Mouse (Mus musculus): Measurements from ENCODE around the gene Kat8. TPM values are rescaled to one million over a fixed set of nuclear protein-coding genes. Genes with fewer than 3 reads are reported as not detected.

Gene Kat8
- polyA plus RNA-seq, 1 experiment from 2014 or later: 42.1 TPM

GRCm38 (mm10) chr7:127925252-127925651 lies 12.9 kb downstream of the Kat8 start:
- no peak overlapping the region for H3K27ac ChIP-seq (ENCODE audit: low read depth, low read length)
- H3K36me3 ChIP-seq (ENCODE audit: control insufficient read depth, insufficient read depth, low read length): peaks cover 4% of the 10 kb centered on the region
- H3K9me3 ChIP-seq (ENCODE audit: control insufficient read depth, low read length): no peaks in the 10 kb centered on the region
- no peak for ATAC-seq
- no peak overlapping the region for H3K4me3 ChIP-seq (ENCODE audit: low read length)
- no peaks in the 10 kb centered on the region for H3K4me1 ChIP-seq (ENCODE audit: control insufficient read depth, insufficient read depth, low read depth, low read length)
- WGBS: 65% methylated on average over 5 of the region's 5 CpGs
- H3K9ac ChIP-seq (ENCODE audit: low read depth, low read length): no peak overlapping the region
- H3K27me3 ChIP-seq (replicated peaks; ENCODE audit: control insufficient read depth, insufficient read depth, low read length): peaks cover 7% of the 10 kb centered on the region
- H3K4me2 ChIP-seq (ENCODE audit: low read length): no peak overlapping the region

- ATAC-seq: no peak
- no peaks in the 10 kb centered on the region for H3K4me1 ChIP-seq (ENCODE audit: control insufficient read depth, insufficient read depth, low read depth, low read length)
- H3K27me3 ChIP-seq (replicated peaks; ENCODE audit: control insufficient read depth, insufficient read depth, low read length): peaks cover 10% of the 10 kb centered on the region
- H3K4me3 ChIP-seq (ENCODE audit: low read length): no peak overlapping the region
- H3K27ac ChIP-seq (ENCODE audit: low read depth, low read length): no peak overlapping the region
- peaks cover 4% of the 10 kb centered on the region for H3K36me3 ChIP-seq (ENCODE audit: control insufficient read depth, insufficient read depth, low read length)
- no peak overlapping the region for H3K9ac ChIP-seq (ENCODE audit: low read depth, low read length)
- H3K9me3 ChIP-seq (ENCODE audit: control insufficient read depth, low read length): no peaks in the 10 kb centered on the region
- no peak overlapping the region for H3K4me2 ChIP-seq (ENCODE audit: low read length)
- WGBS: 84% methylated on average over 8 of the region's 8 CpGs
Observed at GRCm38 (mm10) chr7:127926066-127926465, 13.8 kb downstream of the Kat8 start.

- Histone ChIP-seq H3K4me2 (ENCODE audit: low read length) (no peak overlapping the region), H3K36me3 (ENCODE audit: control insufficient read depth, insufficient read depth, low read length) (peaks cover 4% of the 10 kb centered on the region), H3K9me3 (ENCODE audit: control insufficient read depth, low read length) (no peaks in the 10 kb centered on the region), H3K4me3 (ENCODE audit: low read length) (no peak overlapping the region), H3K4me1 (ENCODE audit: control insufficient read depth, insufficient read depth, low read depth, low read length) (no peaks in the 10 kb centered on the region), H3K9ac (ENCODE audit: low read depth, low read length) (no peak overlapping the region), H3K27ac (ENCODE audit: low read depth, low read length) (no peak overlapping the region), H3K27me3 (replicated peaks; ENCODE audit: control insufficient read depth, insufficient read depth, low read length) (peaks cover 10% of the 10 kb centered on the region)
- ATAC-seq: no peak
- 93% methylated on average over 11 of the region's 11 CpGs for WGBS
Observed at GRCm38 (mm10) chr7:127926846-127927245, 14.5 kb downstream of the Kat8 start.

- ATAC-seq: no peak
- Histone ChIP-seq H3K9me3 (ENCODE audit: control insufficient read depth, low read length) (no peaks in the 10 kb centered on the region), H3K9ac (ENCODE audit: low read depth, low read length) (no peak overlapping the region), H3K4me3 (ENCODE audit: low read length) (no peak overlapping the region), H3K36me3 (ENCODE audit: control insufficient read depth, insufficient read depth, low read length) (peaks cover 4% of the 10 kb centered on the region), H3K4me2 (ENCODE audit: low read length) (no peak overlapping the region), H3K27ac (ENCODE audit: low read depth, low read length) (no peak overlapping the region), H3K27me3 (replicated peaks; ENCODE audit: control insufficient read depth, insufficient read depth, low read length) (peaks cover 10% of the 10 kb centered on the region), H3K4me1 (ENCODE audit: control insufficient read depth, insufficient read depth, low read depth, low read length) (no peaks in the 10 kb centered on the region)
- 83% methylated on average over 11 of the region's 11 CpGs for WGBS
Observed at GRCm38 (mm10) chr7:127927726-127928125, 15.4 kb downstream of the Kat8 start.

GRCm38 (mm10) chr7:127928596-127928995 lies 16.3 kb downstream of the Kat8 start:
- no peak for ATAC-seq
- no peak overlapping the region for H3K4me3 ChIP-seq (ENCODE audit: low read length)
- 55% methylated on average over 5 of the region's 5 CpGs for WGBS
- no peak overlapping the region for H3K9ac ChIP-seq (ENCODE audit: low read depth, low read length)
- no peak overlapping the region for H3K27ac ChIP-seq (ENCODE audit: low read depth, low read length)
- H3K9me3 ChIP-seq (ENCODE audit: control insufficient read depth, low read length): no peaks in the 10 kb centered on the region
- no peaks in the 10 kb centered on the region for H3K4me1 ChIP-seq (ENCODE audit: control insufficient read depth, insufficient read depth, low read depth, low read length)
- peaks cover 10% of the 10 kb centered on the region for H3K27me3 ChIP-seq (replicated peaks; ENCODE audit: control insufficient read depth, insufficient read depth, low read length)
- H3K4me2 ChIP-seq (ENCODE audit: low read length): no peak overlapping the region
- peaks cover 4% of the 10 kb centered on the region for H3K36me3 ChIP-seq (ENCODE audit: control insufficient read depth, insufficient read depth, low read length)

- no peak within 1 kb of the TSS; the same call in 1 of the 2 replicates for H3K9ac ChIP-seq (ENCODE audit: low read depth, low read length)
- H3K27ac ChIP-seq (ENCODE audit: low read depth, low read length): no peak within 1 kb of the TSS
- H3K4me2 ChIP-seq (ENCODE audit: low read length): 0 out of 2 replicates have a peak within 1 kb of the TSS, but pooled peaks have one; percentile 6
- ATAC-seq: no peak
- peaks cover 6% of the 10 kb centered on the region for H3K4me1 ChIP-seq (ENCODE audit: control insufficient read depth, insufficient read depth, low read depth, low read length)
- H3K36me3 ChIP-seq (ENCODE audit: control insufficient read depth, insufficient read depth, low read length): peaks cover under 1% of the 10 kb centered on the region; the same call in 1 of the 2 replicates
- peaks cover 10% of the 10 kb centered on the region for H3K27me3 ChIP-seq (replicated peaks; ENCODE audit: control insufficient read depth, insufficient read depth, low read length)
- no peaks in the 10 kb centered on the region for H3K9me3 ChIP-seq (ENCODE audit: control insufficient read depth, low read length)
- 17% methylated on average over 6 of the region's 6 CpGs for WGBS
- no peak within 1 kb of the TSS for H3K4me3 ChIP-seq (ENCODE audit: low read length)
Observed at GRCm38 (mm10) chr7:127929923-127930322, 17.6 kb downstream of the Kat8 start, which contains the start of gene Prss8. Gene Prss8 (minus strand): TSS chr7:127930104.

GRCm38 (mm10) chr7:127930636-127931035 lies 18.3 kb downstream of the Kat8 start:
- WGBS: 77% methylated on average over 5 of the region's 5 CpGs
- H3K36me3 ChIP-seq (ENCODE audit: control insufficient read depth, insufficient read depth, low read length): no peaks in the 10 kb centered on the region
- peaks cover 10% of the 10 kb centered on the region for H3K27me3 ChIP-seq (replicated peaks; ENCODE audit: control insufficient read depth, insufficient read depth, low read length)
- H3K4me3 ChIP-seq (ENCODE audit: low read length): no peak overlapping the region
- no peak overlapping the region for H3K27ac ChIP-seq (ENCODE audit: low read depth, low read length)
- no peak for ATAC-seq
- no peak overlapping the region for H3K9ac ChIP-seq (ENCODE audit: low read depth, low read length)
- H3K4me2 ChIP-seq (ENCODE audit: low read length): no peak overlapping the region
- H3K9me3 ChIP-seq (ENCODE audit: control insufficient read depth, low read length): no peaks in the 10 kb centered on the region
- H3K4me1 ChIP-seq (ENCODE audit: control insufficient read depth, insufficient read depth, low read depth, low read length): peaks cover 6% of the 10 kb centered on the region

- WGBS: 42% methylated on average over 13 of the region's 13 CpGs
- ATAC-seq: no peak
- Histone ChIP-seq H3K4me1 (ENCODE audit: control insufficient read depth, insufficient read depth, low read depth, low read length) (peaks cover 11% of the 10 kb centered on the region), H3K4me3 (ENCODE audit: low read length) (no peak overlapping the region), H3K27me3 (replicated peaks; ENCODE audit: control insufficient read depth, insufficient read depth, low read length) (peaks cover 10% of the 10 kb centered on the region), H3K9ac (ENCODE audit: low read depth, low read length) (no peak overlapping the region), H3K27ac (ENCODE audit: low read depth, low read length) (no peak overlapping the region), H3K36me3 (ENCODE audit: control insufficient read depth, insufficient read depth, low read length) (no peaks in the 10 kb centered on the region), H3K4me2 (ENCODE audit: low read length) (no peak overlapping the region), H3K9me3 (ENCODE audit: control insufficient read depth, low read length) (no peaks in the 10 kb centered on the region)
Observed at GRCm38 (mm10) chr7:127931351-127932135, 19.2 kb downstream of the Kat8 start.

- H3K4me3 ChIP-seq (ENCODE audit: low read length): no peak overlapping the region
- no peaks in the 10 kb centered on the region for H3K36me3 ChIP-seq (ENCODE audit: control insufficient read depth, insufficient read depth, low read length)
- H3K4me2 ChIP-seq (ENCODE audit: low read length): no peak overlapping the region
- peaks cover 10% of the 10 kb centered on the region for H3K27me3 ChIP-seq (replicated peaks; ENCODE audit: control insufficient read depth, insufficient read depth, low read length)
- H3K4me1 ChIP-seq (ENCODE audit: control insufficient read depth, insufficient read depth, low read depth, low read length): peaks cover 12% of the 10 kb centered on the region
- no peaks in the 10 kb centered on the region for H3K9me3 ChIP-seq (ENCODE audit: control insufficient read depth, low read length)
- no peak overlapping the region for H3K9ac ChIP-seq (ENCODE audit: low read depth, low read length)
- 21% methylated on average over 13 of the region's 13 CpGs for WGBS
- no peak overlapping the region for H3K27ac ChIP-seq (ENCODE audit: low read depth, low read length)
- no peak for ATAC-seq
Observed at GRCm38 (mm10) chr7:127932273-127933031, 20.1 kb downstream of the Kat8 start.
